Mouse (Mus musculus) cerebellum, postnatal 10 days (tissue): ENCODE measurements around the gene Krt36.

Experiments
- DNase-seq, 2 experiments: peaks; one replicate each; pipeline ENCODE4 v3.0.0; 2021; ENCODE audit warnings: mixed read lengths in 2 of 2

Gene Krt36

GRCm38 (mm10) chr11:100087861-100088260, 17.6 kb downstream of the Krt36 start, which contains the start of gene Krt32:
Gene Krt32 (minus strand): TSS chr11:100088226.
- peak; percentile 69 to 76 for DNase-seq

- no peak for DNase-seq
These were observed 31.6 kb downstream of the Krt36 start for GRCm38 (mm10) chr11:100073873-100074272.

- DNase-seq, result no peak
These were observed 38.0 kb downstream of the Krt36 start for GRCm38 (mm10) chr11:100067293-100068036.

GRCm38 (mm10) chr11:100066236-100067010, 39.0 kb downstream of the Krt36 start:
- DNase-seq, result peak; percentile 84 to 88

GRCm38 (mm10) chr11:100058875-100059274, 46.6 kb downstream of the Krt36 start:
- DNase-seq, result peak; percentile 47 to 58

DNA sequence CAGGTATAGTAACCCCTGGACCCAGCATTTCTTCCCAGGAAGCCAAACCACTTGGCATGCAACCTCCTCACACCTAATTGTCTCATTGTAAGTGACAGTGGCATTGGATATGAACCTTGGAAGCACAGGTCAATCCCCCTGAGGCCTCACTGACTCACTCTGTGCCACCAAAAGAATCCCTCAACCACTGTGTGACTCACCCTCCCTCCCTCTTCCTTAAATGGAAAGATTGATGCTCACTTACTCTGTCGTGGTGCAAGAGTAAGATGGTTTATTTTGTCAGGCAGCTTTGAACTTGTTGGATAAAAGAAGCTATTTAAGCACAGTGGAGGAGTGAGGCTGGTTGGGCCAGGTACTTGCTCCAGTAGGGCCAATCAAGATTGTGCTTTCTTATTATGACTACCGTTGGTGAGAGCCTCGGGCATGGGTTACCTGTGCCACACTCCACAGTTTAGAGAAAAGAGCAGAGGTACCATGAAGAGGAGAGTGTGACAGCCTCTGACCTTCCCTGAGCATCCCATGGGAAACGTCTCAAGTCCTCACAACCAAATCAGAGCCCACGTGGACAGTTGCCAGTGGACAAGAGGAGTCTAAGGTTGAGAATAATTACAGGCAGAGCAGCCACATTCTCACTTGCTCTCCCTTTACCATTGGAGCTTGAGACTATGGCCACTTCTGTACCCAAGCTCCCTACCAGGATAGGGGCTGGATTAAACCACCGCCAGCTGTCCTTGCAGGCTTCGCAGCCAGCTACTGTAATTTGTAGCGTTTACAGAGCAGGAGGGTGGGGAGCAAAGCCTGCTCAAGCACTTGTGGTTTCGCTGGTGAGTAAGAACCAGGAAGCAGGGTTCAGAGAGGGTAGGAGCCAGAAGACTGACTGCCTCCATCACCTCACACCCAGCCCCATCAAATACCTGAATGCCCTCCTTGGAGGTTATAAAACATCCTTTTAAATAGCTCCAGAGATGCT, 49.5 kb downstream of the Krt36 start:
- DNase-seq, result peak; percentile 31 to 39
